ENCODE assay signal across 8 mouse cellular contexts in genomic region chr8:9975898-9976611, GRCm38 (mm10). TPM values are rescaled to one million over a fixed set of nuclear protein-coding genes. Genes with fewer than 3 reads are reported as not detected.
DNase-seq lines count a peak whose midpoint lies in the region; ATAC-seq and TF ChIP-seq lines count a peak whose summit lies in the region.

No protein-coding gene starts in this region.

- no peak for TF ChIP-seq EP300 in MEL (IDR thresholded peaks at IDR 0.05; ENCODE audit: low read depth in 1 of 2, low read length in 2 of 2)

- TF ChIP-seq RAD21 in MEL (IDR thresholded peaks at IDR 0.05; ENCODE audit: low read depth, low read length) = peak; percentile 82

- peaks cover 34% of the 10 kb centered on the region for H3K79me2 ChIP-seq in MEL (ENCODE audit: control insufficient read depth, insufficient read depth, low read length, poor library complexity)

- peaks cover 0 to 31% of the 10 kb centered on the region in 2 experiments; a peak in 2 of 4 replicates for H3K36me3 ChIP-seq in MEL (ENCODE audit: control insufficient read depth in 1 of 2, insufficient read depth in 2 of 2, low read length in 2 of 2)
- H3K36me3 ChIP-seq in forebrain, postnatal 0 days (ENCODE audit: insufficient read depth) = peaks cover 23% of the 10 kb centered on the region
- H3K36me3 ChIP-seq in lung, embryonic 15.5 days = peaks cover 18% of the 10 kb centered on the region

- no peaks in the 10 kb centered on the region for H3K9me3 ChIP-seq in MEL (replicated peaks; ENCODE audit: insufficient read depth, low read length)
- H3K9me3 ChIP-seq in forebrain, postnatal 0 days (ENCODE audit: low read length) = no peaks in the 10 kb centered on the region
- H3K9me3 ChIP-seq in lung, embryonic 15.5 days = no peaks in the 10 kb centered on the region

- H3K27ac ChIP-seq in MEL (ENCODE audit: control insufficient read depth, low read depth, low read length) = no peak overlapping the region
- no peak overlapping the region for H3K27ac ChIP-seq in cerebellum, adult 2 months (ENCODE audit: insufficient read depth, low read length)
- peak overlapping the region; percentile 16; the same call in 1 of the 2 replicates for H3K27ac ChIP-seq in forebrain, postnatal 0 days (ENCODE audit: low read depth, low read length)
- H3K27ac ChIP-seq in lung, embryonic 15.5 days = no peak overlapping the region; the same call in 1 of the 2 replicates

- WGBS in cerebellum, adult 2 months = under 1% methylated on average over 47 of the region's 47 CpGs
- under 1% methylated on average over 47 of the region's 47 CpGs for WGBS in forebrain, postnatal 0 days
- WGBS in lung, embryonic 15.5 days = under 1% methylated on average over 47 of the region's 47 CpGs

- peak overlapping the region; percentile 84 to 86 for H3K4me3 ChIP-seq in MEL (ENCODE audit: control insufficient read depth in 1 of 2, insufficient read depth in 1 of 2, low read depth in 2 of 2, low read length in 2 of 2)
- H3K4me3 ChIP-seq in cerebellum, adult 2 months (replicated peaks; ENCODE audit: insufficient read depth, low read depth, low read length) = peak overlapping the region; percentile 68
- H3K4me3 ChIP-seq in forebrain, postnatal 0 days (ENCODE audit: low read depth, low read length) = peak overlapping the region; percentile 79
- peak overlapping the region; percentile 80 for H3K4me3 ChIP-seq in lung, embryonic 15.5 days

- peak; percentile 74; a peak in 3 of 4 replicates for TF ChIP-seq POLR2A in MEL (IDR thresholded peaks at IDR 0.05; ENCODE audit: control insufficient read depth in 1 of 2, insufficient read depth in 1 of 2, low read depth in 1 of 2, low read length in 2 of 2, poor library complexity in 1 of 2)
- peak; percentile 58; the same call in 1 of the 2 replicates for TF ChIP-seq POLR2A in cerebellum, adult 2 months (IDR thresholded peaks at IDR 0.05; ENCODE audit: borderline replicate concordance, insufficient read depth, low read length)

- no peaks in the 10 kb centered on the region for H3K27me3 ChIP-seq in MEL (ENCODE audit: control insufficient read depth in 1 of 2, insufficient read depth in 2 of 2, low read length in 2 of 2)
- H3K27me3 ChIP-seq in cerebellum, adult 2 months (ENCODE audit: control insufficient read depth, insufficient read depth, low read length) = no peaks in the 10 kb centered on the region
- no peaks in the 10 kb centered on the region for H3K27me3 ChIP-seq in forebrain, postnatal 0 days (ENCODE audit: insufficient read depth, low read length)
- H3K27me3 ChIP-seq in lung, embryonic 15.5 days = no peaks in the 10 kb centered on the region

- peak overlapping the region; percentile 83 for H3K4me2 ChIP-seq in forebrain, postnatal 0 days (ENCODE audit: low read depth)
- peak overlapping the region; percentile 71 for H3K4me2 ChIP-seq in lung, embryonic 15.5 days

- ATAC-seq in forebrain, postnatal 0 days = peak; percentile 97
- ATAC-seq in lung, embryonic 15.5 days (ENCODE audit: borderline replicate concordance, extremely low read depth, low FRiP score, low TSS enrichment) = peak; percentile 97

- TF ChIP-seq CTCF in MEL (IDR thresholded peaks at IDR 0.05 in 2 of 3, conservative IDR thresholded peaks at IDR 0.05 in 1 of 3; ENCODE audit: control insufficient read depth in 1 of 3, insufficient read depth in 1 of 3, low read depth in 2 of 3, low read length in 3 of 3, poor library complexity in 1 of 3, severe bottlenecking in 1 of 3) = peak in 2 of 3 experiments; percentile 79 to 81; a peak in 5 of 6 replicates
- TF ChIP-seq CTCF in cerebellum, adult 2 months (IDR thresholded peaks at IDR 0.05; ENCODE audit: borderline replicate concordance, insufficient read depth, low read depth, low read length) = peak; percentile 76
- TF ChIP-seq CTCF in forebrain, postnatal 0 days (IDR thresholded peaks at IDR 0.05; ENCODE audit: low read depth) = peak; percentile 81

- peaks cover 0 to 21% of the 10 kb centered on the region in 2 experiments; a peak in 3 of 4 replicates for H3K4me1 ChIP-seq in MEL (ENCODE audit: control insufficient read depth in 1 of 2, insufficient read depth in 2 of 2, low read length in 2 of 2)
- H3K4me1 ChIP-seq in cerebellum, adult 2 months (ENCODE audit: control insufficient read depth, insufficient read depth, low read length) = peaks cover 6% of the 10 kb centered on the region; the same call in 1 of the 2 replicates
- peaks cover 23% of the 10 kb centered on the region for H3K4me1 ChIP-seq in forebrain, postnatal 0 days (ENCODE audit: insufficient read depth)
- H3K4me1 ChIP-seq in lung, embryonic 15.5 days = peaks cover 31% of the 10 kb centered on the region

- DNase-seq in MEL (ENCODE audit: low read depth, low spot score) = peak; percentile 97
- DNase-seq in cerebellum, adult 2 months = peak; percentile 98 to 99
- DNase-seq in forebrain, postnatal 0 days = peak; percentile 99
- DNase-seq in heart, postnatal 4 days = peak; percentile 99
- DNase-seq in layer of hippocampus, adult 8-10 months (ENCODE audit: low spot score in 2 of 2) = peak; percentile 97 to 99
- DNase-seq in ovary, adult 18-20 months (ENCODE audit: low spot score) = peak; percentile 99
- DNase-seq in thymus, postnatal 0 days (ENCODE audit: low spot score) = peak; percentile 99

- H3K9ac ChIP-seq in MEL (ENCODE audit: control insufficient read depth, low read depth, low read length, poor library complexity, severe bottlenecking) = peak overlapping the region; percentile 93
- peak overlapping the region; percentile 57 for H3K9ac ChIP-seq in forebrain, postnatal 0 days
- H3K9ac ChIP-seq in lung, embryonic 15.5 days = peak overlapping the region; percentile 61

TF ChIP-seq in MEL, 35 proteins besides CTCF, POLR2A, EP300 and RAD21 (continues in another document):
- no peak for TF ChIP-seq JUND (IDR thresholded peaks at IDR 0.05; ENCODE audit: low read depth, low read length)
- peak; percentile 69 for TF ChIP-seq NELFE (IDR thresholded peaks at IDR 0.05; ENCODE audit: low read depth, low read length)
- TF ChIP-seq TAL1 (IDR thresholded peaks at IDR 0.05; ENCODE audit: low read length) = no peak
- no peak for TF ChIP-seq POLR2AphosphoS5 (IDR thresholded peaks at IDR 0.05; ENCODE audit: borderline replicate concordance, low read depth, low read length)
- no peak for TF ChIP-seq E2F4 (IDR thresholded peaks at IDR 0.05; ENCODE audit: borderline replicate concordance, low read depth, low read length)
- TF ChIP-seq HCFC1 (IDR thresholded peaks at IDR 0.05; ENCODE audit: low read depth, low read length) = peak; percentile 92
- peak; percentile 65 for TF ChIP-seq MXI1 (IDR thresholded peaks at IDR 0.05; ENCODE audit: low read depth, low read length)
- TF ChIP-seq GABPA (IDR thresholded peaks at IDR 0.05; ENCODE audit: low read depth, low read length) = no peak
- TF ChIP-seq CHD2 (IDR thresholded peaks at IDR 0.05; ENCODE audit: low read length) = no peak
- TF ChIP-seq ETS1 (IDR thresholded peaks at IDR 0.05; ENCODE audit: low read depth, low read length) = peak; percentile 97
- peak; percentile 60; the same call in 1 of the 2 replicates for TF ChIP-seq KAT2A (conservative IDR thresholded peaks at IDR 0.05; ENCODE audit: low read depth, low read length)
- peak; percentile 100; the same call in 1 of the 2 replicates for TF ChIP-seq NRF1 (IDR thresholded peaks at IDR 0.05; ENCODE audit: insufficient read depth, low read depth, low read length, poor library complexity, severe bottlenecking)
- TF ChIP-seq MAX (IDR thresholded peaks at IDR 0.05; ENCODE audit: low read length) = peak; percentile 65
- TF ChIP-seq GATA1 (IDR thresholded peaks at IDR 0.05; ENCODE audit: low read depth, low read length) = no peak
- peak; percentile 57 for TF ChIP-seq ZC3H11A (IDR thresholded peaks at IDR 0.05; ENCODE audit: low read depth, low read length)
- TF ChIP-seq ZMIZ1 (IDR thresholded peaks at IDR 0.05; ENCODE audit: low read depth, low read length) = no peak

RNA-seq across cellular contexts. Expression of gene Lig4, which starts 1.4 kb away (rescaled TPM):
- 1.5 and 1.7 TPM in 2 replicates for total RNA-seq in MEL (2012; rRNA removed)
- polyA plus RNA-seq in MEL (2012; ENCODE audit: insufficient read depth in 1 of 2, insufficient read length in 2 of 2, low read depth in 1 of 2, low replicate concordance in 2 of 2, missing spikeins in 1 of 2) = 1 to 10 TPM in 1 of 2 experiments, not detected in 1; 3.6 TPM
- polyA plus RNA-seq in cerebellum, adult 2 months (2012; rRNA removed) = 5.3 and 5.6 TPM in 2 replicates
- total RNA-seq in forebrain, postnatal 0 days (2014; rRNA removed) = 3.1 and 3.6 TPM in 2 replicates
- 4.0 and 6.4 TPM in 2 replicates for polyA plus RNA-seq in forebrain, postnatal 0 days (2015; fragmentation: Nextera tagmentation; extraction: Ambion mirVana)
- total RNA-seq in heart, postnatal 4 days (2021) = 1 to 10 TPM; 4.8 to 6.6 TPM
- 10 to 100 TPM; 11.1 to 12.9 (median 12.1) TPM for total RNA-seq in layer of hippocampus, adult 8-10 months (2022)
- polyA plus RNA-seq in lung, embryonic 15.5 days (2015; fragmentation: Nextera tagmentation; extraction: Ambion mirVana) = 4.9 and 5.0 TPM in 2 replicates
- 34.4 and 36.5 TPM in 2 replicates for polyA plus RNA-seq in thymus, postnatal 0 days (2015; fragmentation: Nextera tagmentation; extraction: Ambion mirVana)

RNA-seq across cellular contexts. Expression of gene Abhd13, which starts 1.5 kb away (rescaled TPM):
- 12.7 and 15.5 TPM in 2 replicates for total RNA-seq in MEL (2012; rRNA removed)
- 10 to 100 TPM in 1 of 2 experiments, not detected in 1; 14.0 TPM for polyA plus RNA-seq in MEL (2012; ENCODE audit: insufficient read depth in 1 of 2, insufficient read length in 2 of 2, low read depth in 1 of 2, low replicate concordance in 2 of 2, missing spikeins in 1 of 2)
- 14.2 and 14.5 TPM in 2 replicates for polyA plus RNA-seq in cerebellum, adult 2 months (2012; rRNA removed)
- 25.0 and 30.9 TPM in 2 replicates for total RNA-seq in forebrain, postnatal 0 days (2014; rRNA removed)
- polyA plus RNA-seq in forebrain, postnatal 0 days (2015; fragmentation: Nextera tagmentation; extraction: Ambion mirVana) = 13.0 TPM in 2 replicates
- 10 to 100 TPM; 16.8 to 19.2 TPM for total RNA-seq in heart, postnatal 4 days (2021)
- total RNA-seq in layer of hippocampus, adult 8-10 months (2022) = 10 to 100 TPM; 25.9 to 27.3 (median 26.9) TPM
- polyA plus RNA-seq in lung, embryonic 15.5 days (2015; fragmentation: Nextera tagmentation; extraction: Ambion mirVana) = 15.9 and 17.1 TPM in 2 replicates
- polyA plus RNA-seq in thymus, postnatal 0 days (2015; fragmentation: Nextera tagmentation; extraction: Ambion mirVana) = 17.9 and 19.0 TPM in 2 replicates

RNA-seq across cellular contexts. Expression of gene Tnfsf13b, which starts 30.2 kb away (rescaled TPM):
- not detected in 2 replicates for total RNA-seq in MEL (2012; rRNA removed)
- polyA plus RNA-seq in MEL (2012; ENCODE audit: insufficient read depth in 1 of 2, insufficient read length in 2 of 2, low read depth in 1 of 2, low replicate concordance in 2 of 2, missing spikeins in 1 of 2) = under 1 TPM in 1 of 2 experiments, not detected in 1; 0.14 TPM
- polyA plus RNA-seq in cerebellum, adult 2 months (2012; rRNA removed) = 3.0 and 4.4 TPM in 2 replicates
- total RNA-seq in forebrain, postnatal 0 days (2014; rRNA removed) = 0.31 and 0.33 TPM in 2 replicates
- 0.30 and 0.36 TPM in 2 replicates for polyA plus RNA-seq in forebrain, postnatal 0 days (2015; fragmentation: Nextera tagmentation; extraction: Ambion mirVana)
- total RNA-seq in heart, postnatal 4 days (2021) = 1 to 10 TPM; 5.4 to 5.5 TPM
- total RNA-seq in layer of hippocampus, adult 8-10 months (2022) = 1 to 10 TPM; 1.7 to 7.8 (median 5.0) TPM
- polyA plus RNA-seq in lung, embryonic 15.5 days (2015; fragmentation: Nextera tagmentation; extraction: Ambion mirVana) = 1.6 and 1.7 TPM in 2 replicates
- 0.53 and 1.1 TPM in 2 replicates for polyA plus RNA-seq in thymus, postnatal 0 days (2015; fragmentation: Nextera tagmentation; extraction: Ambion mirVana)
